Mouse (Mus musculus) ES-CJ7 (cell line): ENCODE results near the gene Clstn3.
"Not testable (repeated sequence)": the region's sequence is repeated elsewhere in the genome, so short reads cannot be mapped to it uniquely, and the experiment has no call there.

Experiments
- DNase-seq: peaks from one replicate; pipeline ENCODE4 v3.0.0; 2011; ENCODE audit warnings: low read depth, low spot score

The Clstn3 gene

DNA sequence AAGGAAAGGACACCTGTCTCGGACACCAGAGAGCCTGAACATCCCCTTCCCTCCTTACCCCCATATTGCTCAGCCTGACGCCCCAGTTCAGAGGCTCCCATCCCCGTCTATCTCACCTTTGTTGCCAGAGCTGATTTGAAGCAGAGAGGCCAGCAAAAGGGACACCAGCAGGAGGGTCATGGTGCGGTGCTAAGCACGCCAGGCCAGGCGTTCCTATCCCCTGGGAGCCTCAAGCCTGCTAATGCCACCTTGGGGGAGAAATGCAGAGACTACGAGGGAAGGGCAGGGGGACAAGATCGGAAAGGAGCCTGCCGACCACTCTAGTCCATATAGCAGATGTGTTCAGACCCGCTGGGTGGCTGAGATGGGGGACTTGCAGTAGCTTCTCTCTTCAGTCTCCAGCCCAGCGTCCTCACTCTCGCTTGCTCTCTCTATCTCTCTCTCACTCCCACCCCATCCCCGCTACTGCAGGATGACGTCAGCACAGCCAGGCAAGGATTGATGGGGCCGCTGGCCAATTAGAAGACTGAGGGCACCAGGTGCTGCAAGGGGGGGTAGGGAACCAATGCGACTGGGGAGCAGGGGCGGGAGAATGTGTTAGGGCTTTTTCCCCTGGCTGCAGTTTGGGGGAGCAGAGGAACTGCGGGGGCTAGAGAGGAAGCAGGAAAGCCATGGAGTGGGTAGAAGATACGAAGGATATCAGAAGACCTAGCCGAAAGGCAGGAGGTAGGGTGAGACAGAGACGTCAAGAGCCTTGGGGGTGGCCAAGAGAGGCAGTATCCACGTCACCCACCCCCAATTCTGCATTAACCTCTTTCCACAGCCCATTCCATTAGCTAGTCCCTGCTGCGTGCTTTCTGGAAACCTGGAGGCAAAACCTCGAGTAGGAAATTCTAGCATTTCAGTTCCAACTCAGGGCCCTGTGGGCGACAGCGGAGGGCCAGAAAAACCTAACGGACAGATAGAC is at the start of gene Clstn3:
Gene Clstn3, minus strand, starts transcription at position 490 of the 967 bp plus-strand sequence.
- DNase-seq, result peak; percentile 93

DNA sequence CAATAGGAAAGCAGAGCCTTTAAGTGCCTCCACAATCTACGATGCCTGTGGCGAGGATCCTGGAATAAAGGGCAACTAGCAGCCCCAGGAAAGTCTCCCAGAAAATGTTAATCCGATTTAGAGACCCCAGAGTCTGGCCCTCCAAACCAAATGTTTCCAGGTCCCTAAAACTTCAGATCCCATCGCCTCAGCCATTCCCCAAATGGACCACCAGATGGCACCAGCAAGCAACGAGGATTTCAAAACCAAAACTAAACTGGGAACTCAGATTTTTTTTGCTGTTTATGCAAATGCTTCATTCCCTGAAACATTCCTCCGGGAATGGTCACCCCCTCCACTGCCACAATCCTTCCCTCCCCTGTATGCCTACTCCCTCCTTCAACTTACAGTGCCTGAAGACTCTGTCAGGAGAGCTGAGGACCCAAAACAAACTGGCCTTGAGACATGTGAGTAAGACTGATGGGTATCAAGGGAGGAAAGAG is 47.8 kb upstream of the Clstn3 start, which contains the start of gene C1ra:
Gene C1ra, plus strand, starts transcription at position 51 of the 482 bp plus-strand sequence.
- DNase-seq, result peak; percentile 51

DNA sequence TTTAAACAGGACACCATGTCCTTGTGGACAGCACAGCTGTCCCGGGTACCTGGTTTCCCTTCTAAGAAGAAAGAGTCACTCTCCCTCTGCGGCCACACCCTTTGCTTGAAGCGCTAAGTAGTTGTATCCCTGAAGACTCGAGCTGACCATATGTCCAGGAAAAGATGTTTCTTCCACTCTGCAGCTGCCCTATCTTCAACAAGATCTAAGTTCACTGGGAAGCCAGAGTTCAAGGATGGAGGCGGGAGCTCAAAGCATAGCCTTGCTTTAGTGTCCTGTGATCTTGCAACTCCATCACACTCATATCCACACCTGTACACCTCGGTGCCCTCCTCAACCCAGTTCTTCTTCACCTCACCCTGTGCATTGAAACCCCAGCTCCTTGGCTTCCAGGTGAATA is 47.3 kb upstream of the Clstn3 start:
- no peak for DNase-seq

DNA sequence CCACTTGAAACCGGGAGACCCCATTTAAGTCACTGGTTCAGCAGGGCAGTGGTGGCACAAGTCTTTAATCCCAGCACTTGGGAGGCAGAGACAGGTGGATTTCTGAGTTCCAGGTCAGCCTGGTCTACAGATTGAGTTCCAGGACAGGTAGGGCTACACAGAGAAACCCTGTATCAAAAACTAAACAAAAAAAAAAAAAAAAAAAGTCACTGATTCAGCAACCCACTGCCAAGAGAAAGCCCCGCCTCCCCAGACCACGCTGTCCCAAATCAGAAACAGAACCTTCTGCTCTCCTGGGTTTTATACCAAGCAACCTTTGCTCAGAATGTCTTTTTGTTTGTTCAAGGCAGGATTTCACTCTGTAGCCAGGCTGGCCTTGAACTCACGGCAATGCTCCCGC is 44.6 kb upstream of the Clstn3 start:
- not testable (repeated sequence) for DNase-seq

DNA sequence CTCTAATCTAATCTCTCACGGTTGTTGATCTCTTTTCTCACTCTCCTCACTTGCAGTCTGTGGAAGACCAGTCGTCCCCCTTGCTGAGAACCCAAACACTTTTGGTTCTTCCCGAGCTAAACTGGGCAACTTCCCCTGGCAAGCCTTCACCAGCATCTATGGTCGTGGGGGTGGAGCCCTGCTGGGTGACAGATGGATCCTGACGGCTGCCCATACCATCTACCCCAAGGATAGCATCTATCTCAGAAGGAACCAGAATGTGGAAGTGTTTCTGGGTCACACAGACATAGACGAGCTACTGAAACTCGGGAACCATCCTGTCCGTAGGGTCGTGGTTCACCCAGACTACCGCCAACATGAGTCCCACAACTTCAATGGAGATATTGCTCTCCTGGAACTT is 43.7 kb upstream of the Clstn3 start:
- DNase-seq, result no peak

DNA sequence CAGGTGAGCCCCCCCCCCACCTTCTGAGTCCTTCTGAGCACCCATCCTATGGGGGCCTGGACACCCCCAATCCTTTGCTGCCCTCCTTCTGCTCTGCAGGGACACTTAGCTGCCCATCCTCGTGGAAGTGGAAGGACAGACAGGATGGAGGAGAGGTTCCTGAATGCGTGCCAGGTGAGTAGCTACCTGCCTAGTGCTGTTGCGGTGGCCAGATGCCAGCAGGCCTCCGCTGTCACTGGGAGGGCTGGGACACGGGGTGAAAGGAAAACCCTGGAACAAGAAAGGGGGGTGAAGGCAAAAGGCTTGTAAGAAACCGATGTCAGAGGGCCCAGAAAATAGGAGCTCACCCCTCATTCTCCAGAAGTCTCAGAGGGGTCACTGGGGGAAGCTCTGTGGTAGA is 42.4 kb upstream of the Clstn3 start:
- no peak for DNase-seq

DNA sequence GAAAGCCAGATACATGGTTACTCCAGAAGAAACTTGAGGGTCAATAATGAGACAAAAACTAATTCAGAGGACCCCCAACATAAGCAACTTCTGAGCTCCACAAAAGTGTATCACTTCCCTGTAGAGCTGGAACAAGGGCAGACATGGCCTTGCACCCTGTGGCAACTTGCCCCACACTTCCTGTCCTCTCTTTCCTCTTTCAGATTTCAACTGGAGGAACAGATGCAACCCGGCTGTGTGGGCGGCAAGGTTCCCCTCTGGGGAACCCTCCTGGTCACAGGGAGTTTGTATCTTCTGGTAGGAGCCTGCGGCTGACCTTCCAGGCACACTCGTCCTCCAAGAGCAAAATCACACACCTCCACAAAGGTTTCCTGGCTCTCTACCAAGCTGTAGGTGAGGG is 40.4 kb upstream of the Clstn3 start:
- no peak for DNase-seq

DNA sequence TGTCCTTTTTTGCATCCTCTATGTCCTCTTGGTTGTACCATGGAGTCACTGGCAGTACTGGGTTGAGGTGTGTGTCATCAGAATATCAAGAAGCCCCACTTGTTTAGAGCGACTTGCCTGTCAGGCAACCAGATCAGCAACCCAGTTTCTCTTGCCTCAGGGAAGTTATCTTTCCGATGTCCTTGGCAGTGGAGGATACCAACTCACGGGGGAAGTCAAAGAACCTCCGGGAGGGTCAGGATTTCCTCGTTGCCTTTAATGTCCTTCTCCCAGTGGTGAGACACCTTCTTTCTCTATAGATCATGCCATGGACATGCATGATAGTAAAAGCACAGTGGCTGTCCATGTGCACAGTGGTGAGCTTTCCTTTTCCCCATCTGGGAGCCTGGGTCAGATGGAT is 37.4 kb upstream of the Clstn3 start:
- DNase-seq, result no peak

DNA sequence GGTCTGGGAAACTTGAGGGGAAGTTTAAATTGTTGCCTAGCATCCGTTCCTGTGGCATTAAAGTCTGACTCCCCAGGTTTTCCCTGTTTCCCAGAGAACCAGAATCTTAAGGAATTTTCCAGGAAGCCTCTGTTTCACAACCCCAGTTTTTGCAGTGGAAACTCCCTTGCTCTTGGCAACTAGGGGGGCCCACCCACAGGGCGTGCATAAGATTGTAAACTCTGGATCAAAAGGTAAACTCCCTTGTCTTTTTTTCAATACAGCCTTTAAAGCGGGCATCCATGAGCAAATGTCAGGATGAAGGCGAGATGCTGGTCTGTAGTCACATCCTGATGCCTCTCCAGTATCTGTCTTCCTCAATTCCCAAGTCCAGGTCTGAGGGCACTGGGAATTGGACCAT is 36.9 kb upstream of the Clstn3 start:
- DNase-seq, result no peak

DNA sequence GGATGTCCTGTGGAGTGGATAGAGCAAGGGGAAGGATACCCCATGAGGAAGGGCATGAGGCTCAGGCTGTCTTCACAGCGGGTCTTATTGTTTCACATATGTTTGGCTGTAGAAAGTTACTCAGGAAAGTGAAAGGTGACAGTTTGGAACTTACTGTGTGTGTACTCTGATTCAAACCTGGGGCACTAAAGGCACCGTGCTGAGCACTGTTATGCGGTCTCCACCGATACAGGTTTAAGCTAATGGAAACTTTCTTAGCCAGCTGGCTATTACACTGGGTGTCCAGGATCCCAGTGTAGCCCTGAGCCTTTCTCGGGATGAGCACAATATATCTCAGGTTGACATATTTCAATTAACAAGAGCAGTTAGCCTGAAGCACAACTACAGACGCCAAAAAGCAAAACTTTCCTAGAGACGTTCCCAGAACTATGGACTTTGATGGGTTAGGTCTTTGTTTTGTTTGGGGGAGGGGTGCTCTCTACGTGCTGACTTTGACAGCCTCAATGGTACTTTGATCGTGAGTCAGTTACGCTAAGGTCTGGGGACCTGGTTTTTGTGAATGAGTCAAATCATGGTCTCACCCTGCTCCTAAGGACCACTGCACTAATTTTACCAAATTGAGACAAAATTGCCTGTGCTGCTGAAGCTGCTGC is 35.4 kb upstream of the Clstn3 start:
- DNase-seq, result no peak

DNA sequence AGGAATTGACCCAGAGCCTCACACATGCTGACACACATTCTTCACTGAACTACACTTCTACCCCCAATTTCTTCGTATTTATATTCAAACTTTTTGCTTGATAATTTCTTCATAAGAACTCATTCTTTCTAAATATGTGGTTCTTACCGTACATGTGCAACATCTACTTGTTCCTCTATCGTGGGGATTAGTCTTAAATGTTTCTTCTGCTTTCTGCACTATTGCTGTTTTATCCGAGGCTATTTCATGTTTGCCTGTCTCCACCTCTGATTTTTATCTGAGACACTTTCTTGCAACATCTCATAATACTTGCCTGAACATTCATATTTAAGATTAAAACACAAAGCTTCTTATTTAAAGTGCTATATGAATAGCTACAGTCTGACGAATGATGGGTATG is 31.5 kb upstream of the Clstn3 start:
- no peak for DNase-seq

DNA sequence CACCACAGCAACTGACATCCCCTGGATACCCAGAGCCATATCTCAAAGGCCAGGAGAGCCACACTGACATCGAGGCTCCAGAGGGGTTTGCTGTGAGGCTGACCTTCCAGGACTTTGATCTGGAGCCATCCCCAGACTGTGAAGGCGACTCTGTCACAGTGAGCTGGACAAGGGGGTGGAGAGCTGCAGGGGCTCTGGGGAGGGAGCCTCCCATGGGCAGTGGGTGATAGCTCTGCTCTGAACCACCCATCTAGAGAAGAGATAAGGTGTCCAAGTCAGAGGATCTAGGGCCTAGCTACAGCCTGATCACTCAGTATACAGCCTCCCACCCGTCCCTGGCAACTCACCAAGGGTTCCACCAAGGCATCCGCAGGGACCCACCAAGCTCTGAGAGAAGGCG is 29.3 kb upstream of the Clstn3 start:
- no peak for DNase-seq

DNA sequence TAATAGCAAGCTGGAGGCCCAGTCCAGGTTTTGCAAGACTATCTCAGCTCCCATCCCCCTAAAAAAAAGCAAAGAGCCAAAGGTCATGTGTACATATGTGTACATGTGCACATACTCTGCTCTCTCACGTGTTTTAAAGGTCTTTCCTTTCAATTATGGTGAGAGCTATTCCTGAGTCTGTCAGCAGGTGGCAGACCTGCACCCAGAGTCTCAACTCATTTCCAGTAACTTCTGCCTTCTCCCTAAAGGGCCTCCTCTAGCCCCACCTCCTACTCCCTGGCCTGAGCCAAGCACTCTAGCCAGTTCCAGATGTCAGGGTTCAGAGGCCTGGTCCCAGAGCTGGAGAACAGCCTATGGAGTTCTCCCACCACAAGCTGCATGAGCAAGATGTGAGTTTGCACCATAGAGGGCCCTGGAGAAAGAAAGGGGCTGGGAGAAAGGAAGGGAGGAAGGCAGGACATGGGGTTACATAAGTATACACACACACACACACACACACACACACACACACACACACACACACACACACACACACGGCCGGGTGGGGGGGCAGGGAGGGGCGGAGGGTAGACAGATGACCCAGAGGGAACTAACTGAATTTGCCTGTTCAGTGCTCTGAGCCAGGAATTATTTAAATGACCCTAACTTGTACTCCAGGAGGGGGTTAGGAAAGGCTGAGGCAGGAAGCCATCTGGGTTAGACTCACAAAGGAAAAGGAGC is 28.4 kb upstream of the Clstn3 start, which contains the start of gene C1rl:
Gene C1rl, plus strand, starts transcription at position 272 of the 720 bp plus-strand sequence.
- DNase-seq, result peak; percentile 95

DNA sequence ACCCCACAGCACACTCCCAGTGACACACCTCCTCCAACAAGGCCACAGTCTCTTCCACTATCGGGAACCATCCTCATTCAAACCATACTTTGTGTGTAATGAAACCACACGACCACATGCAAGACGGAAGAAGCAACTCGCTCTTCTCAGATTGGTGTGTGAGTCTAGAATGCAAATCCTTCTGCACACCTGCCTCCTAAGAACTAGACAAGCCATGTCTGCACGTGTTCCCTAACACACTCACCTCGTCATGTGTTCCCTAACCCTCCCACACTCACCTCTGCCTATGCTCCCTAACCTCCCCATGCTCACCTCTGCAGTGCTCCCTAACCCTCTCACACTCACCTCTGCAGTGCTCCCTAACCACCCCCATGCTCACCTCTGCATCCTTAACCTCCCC is 26.8 kb upstream of the Clstn3 start:
- DNase-seq, result no peak

DNA sequence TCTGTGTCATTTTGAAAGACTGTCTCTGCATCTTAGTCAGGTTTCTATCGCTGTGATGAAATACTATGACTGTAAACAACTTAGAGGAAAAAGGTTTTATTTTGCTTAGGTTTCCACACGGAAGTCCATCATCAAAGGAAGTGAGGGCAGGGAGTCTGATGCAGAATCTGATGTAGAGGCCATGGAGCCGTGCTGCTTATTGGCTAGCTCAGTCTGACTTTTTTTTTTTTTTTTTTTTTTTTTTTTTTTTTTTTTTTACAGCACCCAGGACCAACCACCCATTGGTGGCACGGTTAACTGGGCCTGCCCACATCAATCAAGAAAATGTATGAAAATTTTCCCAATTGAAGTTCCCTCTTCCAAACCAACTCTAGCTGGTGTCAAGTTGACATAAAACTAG is 24.4 kb upstream of the Clstn3 start:
- no peak for DNase-seq

DNA sequence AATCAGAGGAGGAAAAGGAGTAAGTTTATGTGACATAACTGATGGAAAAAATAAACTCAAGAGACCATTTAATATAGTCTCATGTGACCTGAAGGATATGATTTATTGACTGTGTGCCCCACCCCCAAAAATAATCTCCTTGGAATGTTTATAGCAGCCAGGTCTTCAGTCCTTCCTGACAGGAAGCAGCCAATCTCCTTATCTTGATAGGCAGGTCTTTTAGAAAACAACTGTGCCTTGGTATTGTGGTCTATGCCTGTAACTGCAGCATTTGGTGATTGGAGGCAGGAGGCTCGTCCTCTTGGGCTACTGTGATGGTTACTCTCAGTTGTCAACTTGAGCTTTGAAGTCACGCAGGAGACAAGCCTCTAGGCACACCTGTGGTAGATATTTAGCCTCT is 22.9 kb upstream of the Clstn3 start:
- no peak for DNase-seq

DNA sequence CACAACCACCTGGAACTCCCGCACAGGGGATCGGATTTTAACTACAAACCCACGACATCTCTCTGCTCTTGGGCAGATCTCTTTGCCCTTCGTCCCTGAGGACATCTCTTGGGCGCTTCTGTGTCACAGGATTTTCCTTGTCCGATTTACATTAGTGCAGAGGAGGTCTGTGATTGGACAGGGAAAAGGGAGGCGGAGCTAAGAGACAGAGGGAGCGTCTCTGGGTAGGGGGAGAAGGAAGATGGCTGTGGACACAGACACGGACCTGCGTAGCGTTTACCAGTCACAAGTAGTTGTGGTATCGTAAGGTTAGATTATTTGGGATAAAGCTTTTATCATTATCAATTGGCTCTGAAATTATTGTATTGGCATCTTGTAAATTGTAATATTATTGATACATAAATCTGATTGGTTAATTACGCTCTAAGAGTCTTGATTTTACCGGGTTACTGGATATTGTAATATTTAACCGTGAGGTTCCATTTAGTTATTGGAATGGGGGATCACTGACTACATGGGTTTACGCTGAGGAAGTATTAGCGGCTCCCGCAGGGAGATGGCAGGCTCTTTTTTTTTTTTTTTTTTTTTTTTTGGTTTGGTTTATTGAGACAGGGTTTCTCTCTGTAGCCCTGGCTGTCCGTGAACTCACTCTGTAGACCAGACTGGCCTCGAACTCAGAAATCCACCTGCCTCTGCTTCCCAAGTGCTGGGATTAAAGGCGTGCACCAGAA is 21.0 kb upstream of the Clstn3 start:
- DNase-seq, result peak; percentile 93

DNA sequence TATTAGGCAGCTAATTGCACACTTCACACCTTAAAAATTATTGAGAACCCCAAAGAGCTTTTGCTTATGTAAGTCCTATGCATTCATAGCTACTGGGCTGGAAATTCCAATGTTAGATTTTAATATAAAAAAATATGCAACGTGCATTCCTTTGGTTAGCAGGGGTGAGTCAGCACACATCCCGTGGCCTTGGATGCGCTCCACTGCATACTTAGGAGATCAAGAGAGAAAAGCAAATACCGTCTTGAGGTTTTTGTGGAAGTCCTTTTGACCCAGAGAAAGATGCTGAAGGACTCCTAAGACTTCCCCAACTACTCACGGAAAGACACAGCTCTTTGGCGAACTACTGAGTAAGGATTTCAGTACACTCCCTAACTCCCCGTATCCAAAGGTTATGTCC is 20.3 kb upstream of the Clstn3 start:
- no peak for DNase-seq

DNA sequence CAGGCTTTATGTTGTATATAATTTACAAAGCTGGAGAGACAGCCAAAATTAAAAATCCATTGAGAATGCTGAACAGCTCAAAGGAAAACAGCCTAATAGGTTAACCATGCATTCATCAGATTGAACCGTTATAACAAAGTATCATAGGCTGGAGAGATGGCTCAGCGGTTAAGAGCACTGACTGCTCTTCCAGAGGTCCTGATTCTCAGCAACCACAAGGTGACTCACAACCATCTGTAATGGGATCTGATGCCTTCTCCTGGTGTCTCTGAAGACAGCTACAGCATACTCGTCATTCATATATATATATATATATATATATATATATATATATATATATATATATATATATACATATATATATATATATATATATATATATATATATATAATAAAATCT is 19.2 kb upstream of the Clstn3 start:
- not testable (repeated sequence) for DNase-seq

DNA sequence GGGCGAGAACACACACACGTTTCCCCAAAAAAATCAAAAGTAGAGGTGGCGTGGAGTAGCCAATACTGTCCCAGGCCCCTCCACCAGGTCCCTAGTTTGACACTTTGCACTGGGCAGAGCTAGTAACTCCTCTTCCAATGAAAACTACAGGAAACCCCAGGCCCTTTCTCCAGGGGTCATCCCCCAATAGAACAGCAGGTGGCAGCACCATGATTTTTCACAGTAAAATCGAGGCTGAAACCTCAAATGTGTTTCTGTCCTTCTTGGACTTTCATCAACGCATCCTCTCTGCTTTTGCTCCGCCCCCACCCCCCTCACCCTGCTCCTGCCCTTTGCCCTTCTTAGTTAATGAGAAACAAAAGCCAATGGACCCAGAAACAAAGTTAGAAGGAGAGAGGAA is 17.0 kb upstream of the Clstn3 start:
- peak; percentile 89 for DNase-seq

DNA sequence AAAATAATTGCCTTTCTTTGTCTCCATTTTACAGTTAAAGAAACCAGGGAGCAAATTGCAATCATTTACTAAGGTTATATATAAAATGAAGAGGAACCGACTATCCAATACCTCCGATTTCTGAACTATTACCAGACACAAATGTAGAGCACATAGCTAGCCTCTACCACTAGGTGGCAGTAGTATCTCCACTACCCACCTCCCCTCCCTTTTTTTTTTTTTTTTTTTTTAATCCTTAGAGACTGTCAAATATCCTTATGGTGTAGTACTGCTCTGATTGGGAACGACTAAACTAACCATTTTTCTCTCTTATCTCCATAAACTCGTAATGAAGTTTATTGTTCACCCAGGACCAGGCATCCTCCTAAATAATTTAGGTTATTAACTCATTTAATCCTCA is 15.7 kb upstream of the Clstn3 start:
- peak; percentile 84 for DNase-seq
